Mouse (Mus musculus) lung, postnatal 25 days (tissue): ENCODE measurements around the gene Rbbp6.

Source experiments
- DNase-seq: peaks from one replicate; pipeline ENCODE4 v3.0.0; 2022; ENCODE audit warnings: low spot score

Rbbp6 gene

DNA sequence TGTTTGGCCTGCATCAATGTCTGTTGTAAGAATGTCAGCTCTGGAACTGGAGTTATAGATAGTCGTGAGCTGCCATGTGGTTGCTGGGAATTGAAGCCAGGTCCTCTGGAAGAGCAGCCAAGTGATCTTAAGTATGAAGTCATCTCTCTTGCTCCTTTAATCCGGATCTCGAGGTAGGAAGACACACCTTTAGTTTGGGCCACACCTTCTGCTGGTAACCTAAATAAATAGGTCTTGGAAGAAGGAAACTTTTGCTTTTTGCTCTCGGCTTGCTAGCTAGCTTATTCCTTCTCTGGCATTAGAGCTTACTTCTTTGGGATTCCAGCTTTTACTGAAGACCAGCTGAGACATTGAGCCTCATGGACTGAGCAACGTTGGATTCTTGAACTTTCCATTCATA lies at the start of gene Rbbp6:
TSS of gene Rbbp6 (plus strand) at position 301 of the 400 bp plus-strand sequence.
- no peak for DNase-seq

DNA sequence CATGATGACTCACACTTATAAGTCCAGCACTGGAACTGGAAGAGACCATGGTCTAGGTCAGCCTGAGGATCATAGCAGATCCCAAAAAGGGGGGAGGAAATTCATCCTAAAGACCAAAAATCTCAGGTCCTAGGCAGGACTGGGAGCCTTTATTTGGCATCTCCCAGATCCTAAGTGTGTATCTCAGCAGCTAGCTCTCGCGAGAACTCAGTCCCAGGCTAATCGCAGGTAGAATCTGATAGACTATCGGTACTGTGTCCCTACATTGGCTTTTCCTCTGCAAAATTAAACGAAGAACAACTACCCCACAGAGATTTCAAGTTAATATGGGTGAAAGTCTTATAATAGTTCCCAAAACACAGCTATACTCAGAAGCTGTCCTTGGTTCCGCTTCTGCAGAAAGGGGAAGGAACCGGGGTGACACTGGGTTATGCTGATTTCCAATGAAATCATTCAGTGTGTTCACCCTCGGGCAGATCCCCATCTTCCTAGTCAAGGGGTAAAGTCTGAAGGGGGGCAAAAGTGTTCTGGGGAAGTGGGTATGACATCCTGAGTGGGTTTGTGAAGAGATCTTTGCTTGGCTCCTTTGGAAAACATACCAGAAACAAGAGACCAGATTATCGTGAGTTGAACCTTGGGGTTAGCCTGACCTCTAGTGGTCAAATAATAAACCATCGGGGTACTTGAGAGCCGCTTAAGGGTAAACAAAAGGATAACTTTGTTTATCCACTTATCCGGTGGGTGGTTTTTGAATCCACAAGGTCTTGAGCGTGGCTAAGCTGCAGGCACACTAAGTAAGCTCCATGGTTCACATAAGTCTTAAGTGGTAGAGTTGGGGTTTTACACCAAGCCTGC lies 45.5 kb upstream of the Rbbp6 start:
- peak; percentile 61 for DNase-seq

DNA sequence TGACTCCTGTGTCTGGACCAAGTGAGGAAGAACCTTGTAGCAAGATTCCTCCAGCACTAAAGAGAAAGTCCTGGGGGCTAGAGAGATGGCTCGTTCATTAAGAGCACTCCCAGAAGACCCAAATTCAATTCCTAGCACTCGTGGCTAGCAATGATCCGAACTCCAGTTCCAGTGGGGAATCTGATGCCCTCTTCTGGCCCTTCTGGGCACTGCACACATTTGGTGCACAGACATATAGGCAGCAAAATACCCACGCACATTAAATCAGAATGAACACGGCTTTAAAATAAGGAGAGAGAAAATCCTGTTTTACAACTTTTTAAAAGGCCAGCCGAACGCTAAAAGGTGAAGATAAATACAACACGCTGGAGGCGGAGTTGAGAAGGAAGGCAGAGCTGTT lies 43.9 kb upstream of the Rbbp6 start:
- no peak for DNase-seq

DNA sequence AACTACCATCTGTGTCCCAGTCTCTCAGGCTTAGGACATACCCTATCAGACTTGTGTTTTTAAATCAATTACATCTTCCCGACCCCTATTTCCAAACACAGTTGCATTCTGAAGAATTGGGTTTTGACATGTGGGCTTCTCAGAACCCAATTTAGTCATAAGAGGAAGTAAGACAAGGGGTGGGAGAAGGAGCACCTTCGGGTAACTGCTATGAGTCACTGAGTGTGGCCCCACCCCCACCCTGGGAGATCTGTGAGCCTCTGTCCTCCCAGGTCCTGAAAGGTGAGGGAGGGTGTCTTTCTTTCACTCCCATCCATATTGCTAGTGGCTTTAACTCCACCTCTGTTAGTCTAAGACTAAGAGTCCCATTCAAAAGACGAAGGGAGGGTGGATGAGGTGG lies 41.2 kb upstream of the Rbbp6 start:
- no peak for DNase-seq

DNA sequence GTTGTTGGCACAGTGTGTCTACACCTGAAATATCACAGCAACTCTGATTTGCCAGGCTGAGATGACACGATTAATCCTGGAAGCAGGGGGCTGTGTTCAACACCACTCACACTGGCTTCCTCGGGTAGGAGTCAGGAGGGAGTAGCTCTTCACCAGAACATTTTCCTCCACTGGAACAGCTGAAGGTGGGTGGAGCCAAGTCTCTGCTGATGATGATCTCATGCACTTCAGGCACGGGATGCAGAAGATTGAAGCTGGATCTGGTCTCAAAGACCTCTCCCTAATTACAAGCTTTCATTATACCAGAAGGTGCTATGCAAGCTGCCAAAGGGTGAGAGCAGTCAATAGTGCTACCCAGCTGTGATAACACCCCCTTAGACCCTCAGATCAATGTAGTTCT lies 35.0 kb upstream of the Rbbp6 start:
- no peak for DNase-seq

DNA sequence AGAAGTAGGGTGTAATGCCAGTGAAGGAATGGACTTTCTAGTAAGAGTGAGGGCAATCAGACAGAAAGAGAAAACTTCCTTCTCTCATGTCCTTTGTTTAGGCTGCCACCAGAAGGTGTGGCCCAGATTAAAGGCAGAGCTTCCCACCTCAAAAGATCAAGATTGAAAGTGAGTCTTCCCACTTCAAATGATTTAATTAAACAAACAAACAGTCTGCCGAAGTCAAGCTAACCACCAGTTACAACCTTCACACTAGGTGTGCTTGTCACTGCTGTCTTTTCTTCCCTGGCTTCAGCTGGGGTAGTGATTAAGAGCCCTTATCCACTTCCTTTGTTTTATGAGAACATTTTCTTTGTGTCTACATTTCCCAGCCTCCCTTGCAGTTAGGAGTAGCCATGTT lies 33.3 kb upstream of the Rbbp6 start:
- no peak for DNase-seq

DNA sequence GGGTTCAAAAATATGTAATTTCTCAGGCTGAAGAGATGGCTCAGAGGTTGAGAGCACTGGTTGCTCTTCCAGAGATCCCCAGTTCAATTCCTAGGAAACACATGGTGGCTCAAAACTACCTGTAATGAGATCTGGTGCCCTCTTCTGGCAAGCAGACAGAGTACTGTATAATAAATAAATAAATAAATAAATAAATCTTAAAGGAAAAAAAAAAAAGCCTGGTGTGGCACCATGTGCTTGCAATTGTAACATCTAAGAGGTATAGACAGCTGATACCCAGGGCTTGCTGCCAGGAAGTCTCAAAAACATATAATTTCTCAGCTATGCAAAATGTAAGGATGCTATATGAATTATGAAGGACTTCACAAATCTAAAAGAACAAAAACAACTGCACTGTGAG lies 28.9 kb upstream of the Rbbp6 start:
- no peak for DNase-seq

DNA sequence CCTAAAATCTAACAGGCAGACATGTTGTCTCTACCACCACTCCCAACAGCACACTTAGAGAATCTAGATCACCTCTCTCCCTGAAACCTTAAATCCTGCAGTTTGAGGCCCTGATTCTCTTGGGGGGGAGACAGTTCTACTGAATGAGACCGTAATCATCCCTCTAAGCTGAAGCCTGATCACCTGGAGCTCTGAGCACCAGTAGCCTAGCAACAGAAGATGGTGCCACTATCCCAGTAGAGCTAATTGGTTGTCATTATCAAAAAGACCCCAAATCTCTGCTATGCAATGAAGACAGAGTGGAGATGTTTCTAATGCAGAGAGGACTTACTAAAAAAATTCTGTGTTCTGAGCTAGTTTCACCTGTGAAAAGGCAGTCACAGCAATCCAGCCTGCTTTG lies 27.3 kb upstream of the Rbbp6 start:
- no peak for DNase-seq

DNA sequence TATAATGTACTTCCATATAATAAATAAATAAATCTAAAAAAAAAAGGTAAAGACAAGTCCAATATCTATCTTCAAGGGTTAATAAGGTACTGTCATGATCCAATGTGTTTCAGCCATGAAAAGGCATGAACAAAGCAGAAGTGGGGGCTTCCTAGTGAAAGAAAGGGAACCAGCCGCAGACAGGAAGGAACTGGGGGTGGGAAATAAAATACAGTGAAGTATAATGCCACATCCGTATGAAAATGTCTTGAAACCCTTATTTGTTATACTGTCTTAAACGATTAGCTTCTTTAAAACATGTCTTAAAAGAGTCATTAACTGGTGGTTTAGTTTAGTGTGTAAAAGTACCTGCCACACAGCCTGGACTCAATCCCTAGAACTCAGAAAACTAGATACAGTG lies 26.3 kb upstream of the Rbbp6 start:
- DNase-seq = no peak

DNA sequence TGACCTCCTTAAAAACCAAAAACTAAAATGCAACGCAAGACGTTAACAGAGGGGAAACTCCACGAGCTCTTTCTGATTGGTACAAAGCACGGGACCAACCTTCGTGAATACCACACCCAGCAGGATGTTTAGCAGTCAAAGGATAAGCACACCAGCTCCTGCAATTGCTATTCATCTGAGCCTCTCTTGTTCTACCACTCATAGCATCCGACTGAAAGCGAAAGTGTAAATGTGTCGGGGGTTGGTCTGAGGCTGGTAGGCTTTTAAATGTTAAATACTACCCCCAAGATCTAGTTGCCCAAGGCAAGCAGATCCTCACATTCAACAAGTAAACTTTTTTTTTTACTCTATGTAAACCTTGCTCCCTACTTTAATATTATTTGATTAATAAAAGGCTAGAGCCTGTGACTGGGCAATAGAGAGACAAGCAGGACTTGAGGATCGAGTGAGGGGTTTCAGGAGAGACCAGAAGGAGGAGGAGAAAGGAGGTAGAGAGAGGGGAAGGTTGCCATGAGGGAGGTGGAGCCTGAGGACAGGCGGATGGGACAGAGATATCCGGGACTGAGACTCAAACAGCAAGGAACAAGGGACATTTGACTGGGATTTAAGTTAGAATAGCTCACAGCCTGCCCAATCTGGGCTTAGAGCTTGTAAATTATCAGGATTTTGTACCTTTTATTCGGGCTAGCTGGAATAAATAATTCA lies 25.0 kb upstream of the Rbbp6 start:
- DNase-seq = peak; percentile 35

DNA sequence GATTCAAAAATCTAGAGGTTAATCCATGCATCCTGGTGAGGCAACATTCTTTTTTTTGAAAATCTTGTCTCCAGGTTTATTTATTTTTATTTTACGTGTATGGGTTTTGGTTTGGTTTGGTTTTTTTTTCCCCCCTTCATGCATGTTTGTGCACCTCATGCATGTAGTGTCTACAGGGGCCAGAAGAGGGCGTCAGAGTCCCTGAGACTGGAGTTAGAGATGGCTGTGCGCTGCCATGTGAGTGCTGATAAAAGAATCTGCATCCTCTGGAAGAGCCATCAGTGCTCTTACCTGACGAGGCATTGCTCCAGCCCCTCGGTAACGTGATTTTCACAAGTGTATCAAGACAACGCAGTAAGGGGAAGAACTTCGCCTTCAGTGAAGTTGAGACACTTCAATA lies 23.4 kb upstream of the Rbbp6 start:
- DNase-seq = no peak

DNA sequence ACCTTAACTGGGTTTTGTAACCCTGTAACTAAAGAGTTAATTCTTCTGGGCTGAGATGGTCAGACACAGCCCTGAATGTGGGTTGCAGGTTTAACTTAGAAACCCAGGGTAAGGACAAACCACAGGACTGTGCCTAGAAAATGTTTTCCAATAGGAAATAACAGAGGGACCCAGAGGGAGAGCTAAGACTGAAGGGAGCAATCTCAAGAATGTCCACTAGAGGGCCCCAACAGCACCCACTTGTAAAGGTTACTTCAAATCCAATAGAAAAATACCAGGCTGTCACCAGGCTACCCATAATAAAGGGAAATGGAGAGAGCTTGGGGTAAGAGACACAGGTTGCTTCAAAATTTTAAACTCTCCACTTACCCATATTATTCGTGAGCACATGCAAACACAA lies 20.3 kb upstream of the Rbbp6 start:
- DNase-seq = peak; percentile 81

DNA sequence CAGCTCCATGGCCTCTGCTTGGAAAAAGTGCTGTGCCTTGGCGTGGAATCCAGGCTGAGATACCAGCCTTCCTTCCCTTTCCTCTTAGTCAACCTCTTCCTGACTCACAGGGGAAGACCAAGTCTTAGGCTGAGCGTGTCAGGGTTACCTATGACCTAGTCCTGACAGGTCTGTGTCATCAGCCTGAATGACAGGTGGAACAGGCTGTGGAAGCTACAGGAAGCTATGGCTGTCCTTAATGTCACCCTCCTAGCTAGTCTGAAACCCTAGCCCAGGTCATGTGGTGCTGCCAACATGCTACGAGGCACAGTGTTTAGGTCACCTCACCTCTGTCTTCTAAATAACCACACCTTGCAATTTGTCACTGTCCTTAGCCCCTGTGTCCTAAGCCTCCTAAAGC lies 16.2 kb upstream of the Rbbp6 start:
- DNase-seq = no peak

DNA sequence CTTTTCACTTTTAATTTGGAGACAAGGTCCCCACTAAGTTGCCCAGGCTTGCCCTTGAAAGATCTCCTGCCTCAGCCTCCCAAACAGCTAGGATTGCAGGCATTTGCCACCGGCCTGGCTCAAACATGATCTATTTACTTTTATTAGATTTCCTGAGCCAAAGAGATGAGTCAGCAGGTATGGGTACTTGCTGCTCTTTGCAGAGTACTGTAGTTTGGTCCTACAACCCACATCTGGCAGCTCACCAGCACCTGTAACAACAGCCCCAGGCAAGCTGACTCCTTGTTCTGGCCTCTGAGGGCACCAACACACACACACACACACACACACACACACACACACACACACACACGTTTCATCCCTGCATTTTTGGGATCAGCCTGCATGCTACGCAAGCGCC lies 14.0 kb upstream of the Rbbp6 start:
- no peak for DNase-seq

DNA sequence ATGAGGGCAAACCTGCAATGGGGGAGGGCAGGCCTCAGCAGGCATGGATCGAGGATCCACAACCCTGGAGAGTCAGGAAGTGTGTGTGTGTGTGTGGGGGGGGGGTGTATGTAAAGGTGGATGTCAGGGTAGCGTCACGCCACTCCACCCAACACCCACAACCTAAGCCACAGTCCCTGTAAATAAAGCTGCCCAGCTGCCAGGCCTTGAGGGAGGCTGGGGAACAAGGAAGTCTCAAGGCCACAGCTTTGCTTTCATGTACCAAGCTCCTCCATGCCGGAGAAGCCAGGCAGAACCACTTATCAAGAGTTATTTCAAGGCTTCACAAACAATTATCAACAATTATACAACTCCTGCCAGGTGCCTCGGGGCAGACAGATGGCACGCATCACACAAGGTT lies 13.4 kb upstream of the Rbbp6 start:
- DNase-seq = no peak

DNA sequence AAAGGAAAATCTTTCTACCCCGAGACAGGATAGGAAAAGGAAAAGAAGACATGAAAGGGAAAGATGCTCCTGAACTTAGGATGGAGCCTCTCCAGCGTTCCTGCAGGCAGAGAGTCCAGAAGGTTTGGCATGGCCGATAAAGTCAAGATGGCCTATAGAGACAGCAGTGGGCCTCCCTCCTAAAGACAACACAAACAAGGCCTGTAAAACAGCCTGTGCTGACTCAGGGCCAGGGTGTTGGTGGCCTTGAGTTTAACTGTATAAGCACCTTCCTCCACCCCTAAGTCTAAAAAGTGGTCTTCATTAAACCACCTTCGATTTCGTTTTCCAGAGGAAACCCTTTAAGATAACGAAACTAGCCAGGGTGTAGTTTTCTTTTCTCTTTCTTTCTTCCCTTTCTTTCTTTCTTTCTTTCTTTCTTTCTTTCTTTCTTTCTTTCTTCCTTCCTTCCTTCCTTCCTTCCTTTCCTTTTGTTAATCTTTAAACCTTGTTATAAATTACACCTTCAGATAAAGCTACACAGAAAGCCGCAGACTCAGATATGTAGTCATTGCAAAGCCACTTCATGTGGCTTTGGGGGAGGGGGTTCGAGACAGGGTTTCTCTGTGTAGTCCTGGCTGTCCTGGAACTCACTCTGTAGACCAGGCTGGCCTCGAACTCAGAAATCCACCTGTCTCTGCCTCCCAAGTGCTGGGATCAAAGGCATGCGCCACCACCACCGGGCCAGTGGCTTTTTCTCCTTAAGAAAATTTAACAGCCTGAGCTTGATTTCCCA lies 10.8 kb upstream of the Rbbp6 start:
- DNase-seq = no peak

DNA sequence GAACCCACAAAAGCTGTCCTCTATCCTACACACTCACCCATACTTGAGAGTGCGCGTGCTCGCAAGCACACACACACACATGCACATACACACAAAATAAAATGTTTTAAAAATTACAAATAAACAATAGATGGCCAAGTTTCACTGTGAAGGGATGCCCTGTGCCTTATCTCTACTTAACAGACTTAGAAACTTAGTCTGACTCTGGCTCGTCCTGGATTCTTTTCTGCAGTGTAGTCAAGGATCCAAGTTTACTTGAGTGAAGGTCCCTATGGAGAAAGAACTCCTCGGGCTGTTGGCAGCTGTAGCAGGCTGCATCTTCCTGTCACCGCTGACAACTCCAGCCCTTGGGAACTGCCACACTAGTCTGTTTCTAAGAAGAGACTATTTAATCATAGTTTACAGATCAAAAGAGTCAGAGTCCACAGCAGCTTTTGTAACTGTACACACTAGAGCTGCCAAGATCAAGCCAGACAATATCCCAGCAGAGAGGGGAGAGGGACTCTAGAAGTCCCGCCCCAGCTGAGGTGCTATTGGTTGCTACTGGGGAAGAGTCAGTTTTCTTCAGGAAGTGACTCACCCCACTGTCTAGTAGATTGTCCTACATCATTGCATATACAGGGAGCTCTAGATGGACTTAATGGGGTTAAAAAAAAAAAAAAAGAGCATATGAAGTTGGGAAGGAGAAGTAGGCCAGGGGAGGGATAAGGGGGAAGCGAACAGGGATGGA lies 10.1 kb upstream of the Rbbp6 start:
- DNase-seq = peak; percentile 54

DNA sequence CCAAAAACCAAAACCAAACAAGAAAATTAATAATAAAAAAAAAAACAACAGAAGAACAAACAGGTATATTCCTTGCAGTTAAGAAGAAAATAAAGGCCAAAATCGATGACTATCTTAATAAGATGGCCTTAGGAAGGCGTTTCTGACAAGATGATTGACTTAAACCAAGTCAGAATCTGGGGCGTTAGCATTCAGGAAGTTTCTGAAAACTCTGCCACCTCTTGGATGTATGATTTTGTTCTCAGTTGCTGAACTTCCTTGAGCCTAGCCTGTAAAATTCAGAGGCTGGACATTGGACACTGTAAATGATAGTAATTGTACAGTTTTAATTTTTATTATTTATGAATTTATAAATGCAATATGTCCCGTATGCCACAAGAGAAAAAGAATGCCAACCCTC lies 3.3 kb downstream of the Rbbp6 start:
- DNase-seq = no peak

DNA sequence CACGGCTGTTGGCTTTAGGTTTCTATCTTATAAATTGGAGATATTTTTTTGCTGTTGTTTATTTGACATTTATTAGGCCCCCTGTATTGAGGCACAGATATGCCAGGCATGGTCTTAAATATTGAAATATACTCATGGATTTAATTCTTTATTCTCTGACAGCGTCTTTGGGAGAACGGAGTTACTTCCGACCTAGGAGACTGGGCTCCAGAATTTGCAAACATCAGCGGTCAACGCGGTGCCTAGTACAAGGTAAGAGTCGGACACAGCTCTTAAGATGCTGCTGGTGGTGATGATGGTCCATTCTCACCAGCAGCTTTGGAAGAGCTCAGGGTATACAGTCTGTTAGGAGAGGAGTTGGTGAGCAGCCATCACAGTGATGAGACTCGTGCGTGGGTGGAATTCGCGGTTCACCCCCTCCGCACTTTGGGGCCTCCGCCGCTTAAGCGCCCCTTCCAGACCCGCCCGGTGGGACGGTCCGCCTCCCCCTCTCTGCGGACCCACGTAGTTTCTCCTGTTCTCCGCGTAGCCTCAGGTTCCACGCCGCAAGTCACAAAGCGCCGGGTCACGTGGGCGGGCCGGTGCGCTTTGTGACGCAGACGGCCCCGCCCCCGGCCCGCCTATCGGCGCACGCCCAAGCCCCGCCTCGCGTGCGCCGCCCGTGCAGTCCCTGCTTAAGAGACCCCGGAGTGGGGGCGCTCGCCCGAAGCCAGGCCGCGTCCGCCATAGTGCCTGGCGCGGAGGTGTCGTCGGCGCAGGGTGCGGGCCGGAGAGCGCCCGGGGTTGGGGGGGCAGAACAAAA lies 3.9 kb downstream of the Rbbp6 start:
- peak; percentile 92 for DNase-seq

DNA sequence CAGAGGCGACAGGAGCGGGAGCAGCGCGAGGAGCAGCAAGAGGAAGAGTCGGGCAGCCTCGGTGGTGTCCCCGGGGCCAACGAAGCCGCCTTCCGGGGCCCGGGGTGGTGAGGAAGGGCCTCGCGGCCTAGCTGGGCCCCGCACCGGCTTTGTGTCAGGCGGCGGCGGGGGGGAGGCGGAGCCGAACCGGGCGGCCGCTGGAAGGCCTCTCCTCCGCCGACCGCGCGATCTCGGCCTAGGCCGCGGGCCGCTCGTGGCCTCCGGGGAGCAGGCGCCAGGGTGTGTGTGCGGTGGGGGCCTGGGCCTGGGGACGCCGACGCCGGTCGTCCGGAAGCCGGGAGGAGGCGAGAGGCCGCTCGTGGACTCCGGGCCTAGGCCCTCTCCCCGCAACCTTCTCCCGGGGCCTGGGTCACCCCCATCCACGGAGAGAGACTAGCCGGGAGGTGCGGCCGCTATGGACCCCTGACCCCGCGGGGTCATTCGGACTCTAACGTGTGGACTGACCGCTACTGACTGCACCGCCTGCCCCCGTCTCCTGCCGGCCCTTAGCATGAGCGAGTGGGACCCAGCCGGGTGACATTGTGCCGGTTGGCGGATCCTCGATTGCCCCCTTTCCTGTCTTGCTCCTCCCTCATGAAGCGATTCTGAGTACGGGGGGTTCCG lies 4.8 kb downstream of the Rbbp6 start:
- DNase-seq = peak; percentile 35
